Mouse (Mus musculus): ENCODE data around the gene C1qtnf4. TPM values are rescaled to one million over a fixed set of nuclear protein-coding genes. Genes with fewer than 3 reads are reported as not detected.

The C1qtnf4 gene
- total and polyA plus RNA-seq, 3 experiments = not detected

GRCm38 (mm10) chr2:90844262-90844661, 41.4 kb upstream of the C1qtnf4 start:
- DNase-seq (ENCODE audit: low read depth, low spot score) = no peak
- H3K79me2 ChIP-seq (ENCODE audit: control insufficient read depth, insufficient read depth, low read length, poor library complexity) = peaks cover 11% of the 10 kb centered on the region
- no peaks in the 10 kb centered on the region for H3K27me3 ChIP-seq (ENCODE audit: control insufficient read depth in 1 of 2, insufficient read depth in 2 of 2, low read length in 2 of 2)
- H3K27ac ChIP-seq (ENCODE audit: control insufficient read depth, low read depth, low read length) = no peak overlapping the region
- peaks cover 0 to 24% of the 10 kb centered on the region in 2 experiments; a peak in 2 of 4 replicates for H3K36me3 ChIP-seq (ENCODE audit: control insufficient read depth in 1 of 2, insufficient read depth in 2 of 2, low read length in 2 of 2)
- H3K9me3 ChIP-seq (replicated peaks; ENCODE audit: insufficient read depth, low read length) = 0 out of 2 replicates have a peak, but pooled peaks cover 1% of the 10 kb centered on the region
- H3K4me1 ChIP-seq (ENCODE audit: control insufficient read depth in 1 of 2, insufficient read depth in 2 of 2, low read length in 2 of 2) = peaks cover 2 to 9% of the 10 kb centered on the region in 2 experiments
- no peak for TF ChIP-seq ELF1 (IDR thresholded peaks at IDR 0.05; ENCODE audit: low read depth, low read length)
- TF ChIP-seq CHD1 (IDR thresholded peaks at IDR 0.05; ENCODE audit: low read depth, low read length) = no peak
- TF ChIP-seq SMC3 (IDR thresholded peaks at IDR 0.05; ENCODE audit: low read depth, low read length) = no peak
- no peak for TF ChIP-seq BHLHE40 (IDR thresholded peaks at IDR 0.05; ENCODE audit: borderline replicate concordance, low read depth, low read length)
- no peak for TF ChIP-seq CHD2 (IDR thresholded peaks at IDR 0.05; ENCODE audit: low read length)
- no peak for TF ChIP-seq USF1 (IDR thresholded peaks at IDR 0.05; ENCODE audit: low read depth, low read length)
- H3K9ac ChIP-seq (ENCODE audit: control insufficient read depth, low read depth, low read length, poor library complexity, severe bottlenecking) = no peak overlapping the region
- no peak overlapping the region for H3K4me3 ChIP-seq (ENCODE audit: control insufficient read depth in 1 of 2, insufficient read depth in 1 of 2, low read depth in 2 of 2, low read length in 2 of 2)

- no peak for TF ChIP-seq CHD1 (IDR thresholded peaks at IDR 0.05; ENCODE audit: low read depth, low read length)
- TF ChIP-seq KAT2A (conservative IDR thresholded peaks at IDR 0.05; ENCODE audit: low read depth, low read length) = no peak
- no peak for TF ChIP-seq MYB (IDR thresholded peaks at IDR 0.05; ENCODE audit: low read depth, low read length)
- no peak for TF ChIP-seq MAX (IDR thresholded peaks at IDR 0.05; ENCODE audit: low read length)
- TF ChIP-seq TAL1 (IDR thresholded peaks at IDR 0.05; ENCODE audit: low read length) = no peak
- no peak for TF ChIP-seq POLR2AphosphoS2 (IDR thresholded peaks at IDR 0.05; ENCODE audit: low read length)
- no peak for TF ChIP-seq MAZ (IDR thresholded peaks at IDR 0.05; ENCODE audit: low read depth, low read length)
- TF ChIP-seq NRF1 (IDR thresholded peaks at IDR 0.05; ENCODE audit: insufficient read depth, low read depth, low read length, poor library complexity, severe bottlenecking) = no peak
- TF ChIP-seq GATA1 (IDR thresholded peaks at IDR 0.05; ENCODE audit: low read depth, low read length) = no peak
- no peak for TF ChIP-seq ZC3H11A (IDR thresholded peaks at IDR 0.05; ENCODE audit: low read depth, low read length)
- TF ChIP-seq ZNF384 (IDR thresholded peaks at IDR 0.05; ENCODE audit: low read depth, low read length) = no peak
- no peak for TF ChIP-seq UBTF (IDR thresholded peaks at IDR 0.05; ENCODE audit: borderline replicate concordance, insufficient read depth, low read depth, low read length)
- no peak for TF ChIP-seq HCFC1 (IDR thresholded peaks at IDR 0.05; ENCODE audit: low read depth, low read length)
- TF ChIP-seq ZMIZ1 (IDR thresholded peaks at IDR 0.05; ENCODE audit: low read depth, low read length) = no peak
- H3K9ac ChIP-seq (ENCODE audit: control insufficient read depth, low read depth, low read length, poor library complexity, severe bottlenecking) = no peak overlapping the region
- no peak overlapping the region for H3K27ac ChIP-seq (ENCODE audit: control insufficient read depth, low read depth, low read length)
- H3K36me3 ChIP-seq (ENCODE audit: control insufficient read depth in 1 of 2, insufficient read depth in 2 of 2, low read length in 2 of 2) = peaks cover 2 to 24% of the 10 kb centered on the region in 2 experiments; a peak in 3 of 4 replicates
- no peak for DNase-seq (ENCODE audit: low read depth, low spot score)
- peaks cover 2 to 9% of the 10 kb centered on the region in 2 experiments for H3K4me1 ChIP-seq (ENCODE audit: control insufficient read depth in 1 of 2, insufficient read depth in 2 of 2, low read length in 2 of 2)
- peaks cover 13% of the 10 kb centered on the region for H3K79me2 ChIP-seq (ENCODE audit: control insufficient read depth, insufficient read depth, low read length, poor library complexity)
- no peak overlapping the region for H3K4me3 ChIP-seq (ENCODE audit: control insufficient read depth in 1 of 2, insufficient read depth in 1 of 2, low read depth in 2 of 2, low read length in 2 of 2)
- no peaks in the 10 kb centered on the region for H3K9me3 ChIP-seq (replicated peaks; ENCODE audit: insufficient read depth, low read length)
- H3K27me3 ChIP-seq (ENCODE audit: control insufficient read depth in 1 of 2, insufficient read depth in 2 of 2, low read length in 2 of 2) = no peaks in the 10 kb centered on the region
These were observed 40.4 kb upstream of the C1qtnf4 start for GRCm38 (mm10) chr2:90845234-90845633.

Data from MEL (cell line).